Mouse (Mus musculus): Measurements from ENCODE around the gene Plxnb2.

GRCm38 (mm10) chr15:89126622-89127021 is 54.0 kb downstream of the Plxnb2 start:
- no peak for TF ChIP-seq CTCF (IDR thresholded peaks at IDR 0.05; ENCODE audit: low read depth, low read length)
- no peak for TF ChIP-seq GATA1 (IDR thresholded peaks at IDR 0.05; ENCODE audit: borderline replicate concordance, low read length)
- no peak for TF ChIP-seq TAL1 (conservative IDR thresholded peaks at IDR 0.05; ENCODE audit: low read depth, low read length)
- no peak for TF ChIP-seq GATA2 (IDR thresholded peaks at IDR 0.05; ENCODE audit: borderline replicate concordance, low read depth, low read length)
